Mouse (Mus musculus) limb, embryonic 14.5 days (tissue): ENCODE data around the gene Trim32. TPM values are rescaled to one million over a fixed set of nuclear protein-coding genes. Genes with fewer than 3 reads are reported as not detected.

ENCODE experiments used
- ATAC-seq: fragments of 200-750 bp; cut with Nextera tagmentation; 2 replicates; pipeline ENCODE4 v1.8.0; 2017; ENCODE audit warnings: low read depth, moderate number of reproducible peaks, moderate TSS enrichment; ENCODE audit not compliant: low FRiP score
- DNase-seq: peaks from one replicate; pipeline ENCODE4 v3.0.0-alpha.2; 2015; ENCODE audit warnings: low spot score
- H3K27ac ChIP-seq: fragments of 300-500 bp; sonication (generic); replicated peaks from 2 replicates; pipeline ENCODE4 v1.5.1; 2014; ENCODE audit warnings: low read depth, mild to moderate bottlenecking, low read length, moderate library complexity, mixed read lengths
- H3K27me3 ChIP-seq: fragments of 300-500 bp; sonication (generic); 2 replicates; pipeline ENCODE4 v1.6.1; 2014; ENCODE audit warnings: low read length, mixed read lengths; ENCODE audit not compliant: control insufficient read depth, insufficient read depth
- H3K36me3 ChIP-seq: fragments of 300-500 bp; sonication (generic); 2 replicates; pipeline ENCODE4 v1.6.1; 2014; ENCODE audit warnings: mild to moderate bottlenecking, low read length, moderate library complexity, mixed read lengths; ENCODE audit not compliant: control insufficient read depth, insufficient read depth
- H3K4me1 ChIP-seq: fragments of 300-500 bp; sonication (generic); 2 replicates; pipeline ENCODE4 v1.6.1; 2014; ENCODE audit warnings: antibody characterized with exemption, low read length, mixed read lengths; ENCODE audit not compliant: control insufficient read depth, insufficient read depth
- H3K4me2 ChIP-seq: fragments of 300-500 bp; sonication (generic); replicated peaks from 2 replicates; pipeline ENCODE4 v1.6.1; 2014; ENCODE audit warnings: low read depth, mild to moderate bottlenecking, low read length, moderate library complexity; ENCODE audit not compliant: severe bottlenecking
- H3K4me3 ChIP-seq: fragments of 300-500 bp; sonication (generic); replicated peaks from 2 replicates; pipeline ENCODE4 v1.5.1; 2014; ENCODE audit warnings: low read length
- H3K9ac ChIP-seq: fragments of 300-500 bp; sonication (generic); 2 replicates; pipeline ENCODE4 v1.6.1; 2014; ENCODE audit warnings: mild to moderate bottlenecking, low read depth, low read length, moderate library complexity; ENCODE audit not compliant: severe bottlenecking
- H3K9me3 ChIP-seq: fragments of 300-500 bp; sonication (generic); 2 replicates; pipeline ENCODE4 v1.6.1; 2016; ENCODE audit warnings: low read length; ENCODE audit not compliant: control insufficient read depth
- POLR2A ChIP-seq: fragments of 200-500 bp; IDR thresholded peaks from 2 replicates; pipeline ENCODE4 v1.8.0; 2012; ENCODE audit warnings: inconsistent platforms, mild to moderate bottlenecking, moderate library complexity, borderline replicate concordance; ENCODE audit not compliant: insufficient read depth, insufficient read length; ENCODE audit errors: extremely low read depth
- WGBS: fragments of 180-500 bp; shearing (Covaris S2); extraction: QIAGEN DNeasy Blood & Tissue Kit; methylation state at CpG from one replicate; pipeline ENCODE4 v1.1.7; 2014; 5-methylcytosine and 5-hydroxymethylcytosine counted together
- polyA plus RNA-seq, 2 experiments: library from polyadenylated mRNA; depleted of rRNA in 1 of 2; stranded (reverse) in 1 of 2; unstranded in 1 of 2; fragments of >200 nt; fragmentation: Nextera tagmentation in 1 of 2; extraction: Ambion mirVana in 1 of 2; gene quantifications; 2 replicates each; pipeline versions ENCODE4 v1.2.1 to v1.2.3; 2012 to 2014

The Trim32 gene
- polyA plus RNA-seq (2012; rRNA removed) (34.5 and 38.4 TPM in 2 replicates), polyA plus RNA-seq (2014; fragmentation: Nextera tagmentation; extraction: Ambion mirVana) (50.5 and 59.0 TPM in 2 replicates)

DNA sequence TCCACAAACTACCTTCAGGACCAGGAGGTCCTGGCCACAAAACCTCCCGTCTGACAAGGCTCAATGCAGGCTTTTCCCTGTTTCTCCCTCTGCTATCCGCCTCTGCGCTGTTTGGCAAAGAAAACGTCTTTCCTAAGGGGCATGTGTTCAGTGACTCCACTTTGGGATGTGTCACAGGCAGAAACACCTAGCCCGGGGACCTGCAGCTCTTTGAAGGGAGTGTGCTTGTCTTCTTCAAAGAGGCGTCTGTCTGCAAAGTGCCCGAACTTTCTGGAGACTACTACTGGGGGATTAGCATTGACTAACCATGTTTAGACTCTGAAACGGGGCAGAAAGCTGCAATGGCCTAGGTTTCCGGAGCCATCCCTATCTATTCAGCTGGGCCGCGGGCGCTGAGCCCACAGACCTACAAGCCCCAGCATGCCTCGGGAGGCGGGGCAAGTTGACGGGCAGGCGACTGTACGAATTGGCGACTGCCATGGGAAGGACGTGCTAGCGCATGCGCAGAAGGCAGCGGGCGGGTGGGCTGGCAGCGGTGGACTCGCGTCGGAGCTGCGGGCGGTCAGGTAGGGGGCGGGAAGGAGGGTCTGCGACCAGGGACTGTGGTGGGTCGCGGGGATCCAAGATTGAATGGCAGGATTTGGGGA is at the start of gene Trim32:
Gene Trim32 (plus strand): TSS at position 483 of the 647 bp plus-strand sequence.
- no peaks in the 10 kb centered on the region for H3K27me3 ChIP-seq
- no peaks in the 10 kb centered on the region for H3K36me3 ChIP-seq
- no peaks in the 10 kb centered on the region for H3K9me3 ChIP-seq
- peaks cover 13% of the 10 kb centered on the region for H3K4me1 ChIP-seq
- peak within 1 kb of the TSS; percentile 64 for H3K4me3 ChIP-seq
- no peak within 1 kb of the TSS for H3K27ac ChIP-seq
- H3K9ac ChIP-seq, result peak within 1 kb of the TSS; percentile 68
- peak within 1 kb of the TSS; percentile 61 for H3K4me2 ChIP-seq
- WGBS, result 4% methylated on average over 30 of the region's 33 CpGs
- ATAC-seq (peak; percentile 95), DNase-seq (peak; percentile 90)
- TF ChIP-seq POLR2A, result 0 out of 2 replicates have a peak, but pooled peaks have one; percentile 85

DNA sequence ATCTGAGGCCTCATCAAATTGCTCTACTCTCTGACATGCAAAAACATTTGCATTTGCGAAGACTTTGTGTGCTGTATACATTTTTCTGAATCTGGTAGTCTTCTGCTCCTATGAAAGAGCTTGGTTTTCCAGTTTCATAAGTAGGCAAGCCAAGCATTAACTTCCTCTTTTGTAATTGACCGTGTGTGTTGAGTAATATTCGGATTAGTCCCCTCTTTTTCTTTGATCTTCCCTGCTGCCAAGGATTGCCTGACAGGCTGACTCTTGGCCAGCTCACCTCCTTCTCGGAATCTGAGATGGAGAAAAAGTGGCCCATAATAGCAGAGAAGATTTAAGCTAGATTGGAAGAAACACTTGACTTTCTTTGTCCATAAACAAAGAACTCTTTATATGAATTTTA is 39.3 kb upstream of the Trim32 start:
- ATAC-seq (no peak), DNase-seq (no peak)
- Histone ChIP-seq H3K4me1 (no peaks in the 10 kb centered on the region), H3K9ac (no peak overlapping the region), H3K27me3 (no peaks in the 10 kb centered on the region), H3K27ac (no peak overlapping the region), H3K9me3 (no peaks in the 10 kb centered on the region), H3K36me3 (no peaks in the 10 kb centered on the region), H3K4me3 (no peak overlapping the region), H3K4me2 (no peak overlapping the region)
- WGBS, result 63% methylated on average over 4 of the region's 4 CpGs
- TF ChIP-seq POLR2A, result no peak

GRCm38 (mm10) chr4:65580254-65580653 is 24.5 kb upstream of the Trim32 start:
- no peak overlapping the region for H3K9ac ChIP-seq
- DNase-seq (peak; percentile 50), ATAC-seq (no peak)
- H3K4me1 ChIP-seq, result no peaks in the 10 kb centered on the region
- no peaks in the 10 kb centered on the region for H3K9me3 ChIP-seq
- no peaks in the 10 kb centered on the region for H3K36me3 ChIP-seq
- no peak overlapping the region for H3K4me3 ChIP-seq
- no peaks in the 10 kb centered on the region for H3K27me3 ChIP-seq
- H3K27ac ChIP-seq, result no peak overlapping the region
- no peak for TF ChIP-seq POLR2A
- no peak overlapping the region for H3K4me2 ChIP-seq
- WGBS, result 61% methylated on average over 1 of the region's 1 CpGs

- DNase-seq, result no peak
- Histone ChIP-seq H3K4me1 (peaks cover 3% of the 10 kb centered on the region; the same call in 1 of the 2 replicates), H3K27me3 (no peaks in the 10 kb centered on the region), H3K4me2 (no peak overlapping the region), H3K4me3 (no peak overlapping the region), H3K9ac (no peak overlapping the region), H3K9me3 (no peaks in the 10 kb centered on the region), H3K36me3 (no peaks in the 10 kb centered on the region), H3K27ac (no peak overlapping the region)
- TF ChIP-seq POLR2A, result no peak
- WGBS, result 47% methylated on average over 5 of the region's 5 CpGs
- no peak for ATAC-seq
Observed at GRCm38 (mm10) chr4:65586947-65587346, 17.8 kb upstream of the Trim32 start.

DNA sequence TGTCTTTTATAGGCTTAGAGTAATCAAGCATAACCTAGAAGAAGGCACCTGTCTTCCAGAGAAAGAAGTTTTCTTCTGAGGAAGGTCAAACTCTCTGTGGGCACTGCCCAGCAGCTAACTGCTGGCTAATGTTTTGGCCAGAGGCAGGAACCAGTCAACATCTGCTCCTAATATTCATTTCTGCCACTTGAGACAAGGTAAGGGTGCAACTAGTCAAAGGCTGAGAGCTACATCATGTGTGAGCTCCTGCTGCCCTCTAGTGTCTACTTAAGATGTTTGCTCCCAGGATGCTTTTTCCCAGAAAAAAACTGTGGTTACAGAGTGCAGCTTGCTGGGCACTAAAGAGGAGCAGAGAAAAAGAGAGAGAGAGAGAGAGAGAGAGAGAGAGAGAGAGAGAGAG is 15.0 kb upstream of the Trim32 start:
- H3K9ac ChIP-seq, result no peak overlapping the region
- no peaks in the 10 kb centered on the region for H3K9me3 ChIP-seq
- no peaks in the 10 kb centered on the region for H3K36me3 ChIP-seq
- peak; percentile 76 for ATAC-seq
- H3K27ac ChIP-seq, result no peak overlapping the region
- H3K4me3 ChIP-seq, result no peak overlapping the region
- no peak for TF ChIP-seq POLR2A
- H3K27me3 ChIP-seq, result no peaks in the 10 kb centered on the region
- DNase-seq, result peak; percentile 87
- no peak overlapping the region for H3K4me2 ChIP-seq
- H3K4me1 ChIP-seq, result peaks cover 3% of the 10 kb centered on the region; the same call in 1 of the 2 replicates
